Mouse (Mus musculus) cortical plate, adult 2 months (tissue): Measurements from ENCODE around the gene Oas1h. TPM values are rescaled to one million over a fixed set of nuclear protein-coding genes. Genes with fewer than 3 reads are reported as not detected.

ENCODE experiments used
- H3K27ac ChIP-seq: fragments of 200-500 bp; 2 replicates; pipeline ENCODE4 v1.5.1; 2012; ENCODE audit warnings: low read length, control low read depth, inconsistent platforms; ENCODE audit not compliant: insufficient read depth
- H3K4me1 ChIP-seq: fragments of 200-500 bp; 2 replicates; pipeline ENCODE4 v1.6.1; 2011; ENCODE audit warnings: low read length; ENCODE audit not compliant: control insufficient read depth, insufficient read depth
- H3K4me3 ChIP-seq: fragments of 200-500 bp; 2 replicates; pipeline ENCODE4 v1.5.1; 2011; ENCODE audit warnings: mild to moderate bottlenecking, low read length, control low read depth; ENCODE audit not compliant: insufficient read depth
- CTCF ChIP-seq: fragments of 200-500 bp; IDR thresholded peaks from 2 replicates; pipeline ENCODE4 v1.5.1; 2011; ENCODE audit warnings: mild to moderate bottlenecking, control low read depth, low read length; ENCODE audit not compliant: insufficient read depth; ENCODE audit errors: extremely low read depth
- POLR2A ChIP-seq: fragments of 200-500 bp; IDR thresholded peaks from 2 replicates; pipeline ENCODE4 v1.6.1; 2011; ENCODE audit warnings: mild to moderate bottlenecking, low read length, control low read depth; ENCODE audit not compliant: insufficient read depth; ENCODE audit errors: extremely low read depth
- polyA plus RNA-seq: library from polyadenylated mRNA; depleted of rRNA; stranded (reverse); fragments of >200 nt; gene quantifications from 2 replicates; pipeline ENCODE4 v1.2.3, GENCODE M21; 2012; rRNA removed

Gene Oas1h
- not detected in 2 replicates for polyA plus RNA-seq

- Histone ChIP-seq H3K27ac (no peak within 1 kb of the TSS), H3K4me3 (no peak within 1 kb of the TSS), H3K4me1 (no peaks in the 10 kb centered on the region)
- TF ChIP-seq CTCF: no peak
- no peak for TF ChIP-seq POLR2A
Measured at GRCm38 (mm10) chr5:120861121-120861520, at the start of gene Oas1h. Gene Oas1h (plus strand): TSS chr5:120861421.

GRCm38 (mm10) chr5:120811951-120812819 lies 49.0 kb upstream of the Oas1h start, which contains the start of gene Oas1c:
Gene Oas1c (minus strand): TSS chr5:120812514.
- TF ChIP-seq POLR2A: peak; percentile 54
- no peak for TF ChIP-seq CTCF
- H3K4me1 ChIP-seq: no peaks in the 10 kb centered on the region
- peak within 1 kb of the TSS; percentile 27 for H3K4me3 ChIP-seq
- H3K27ac ChIP-seq: no peak within 1 kb of the TSS

GRCm38 (mm10) chr5:120813023-120813422 lies 48.2 kb upstream of the Oas1h start:
- no peak overlapping the region; the same call in 1 of the 2 replicates for H3K4me3 ChIP-seq
- no peaks in the 10 kb centered on the region for H3K4me1 ChIP-seq
- H3K27ac ChIP-seq: no peak overlapping the region
- TF ChIP-seq CTCF (no peak), POLR2A (no peak)

- Histone ChIP-seq H3K4me3 (no peak overlapping the region), H3K4me1 (no peaks in the 10 kb centered on the region), H3K27ac (no peak overlapping the region)
- no peak for TF ChIP-seq POLR2A
- peak; percentile 30; the same call in 1 of the 2 replicates for TF ChIP-seq CTCF
Measured at GRCm38 (mm10) chr5:120815949-120816348, 45.3 kb upstream of the Oas1h start.

- Histone ChIP-seq H3K4me1 (no peaks in the 10 kb centered on the region), H3K4me3 (no peak overlapping the region), H3K27ac (no peak overlapping the region)
- TF ChIP-seq POLR2A (no peak), CTCF (no peak)
Measured at GRCm38 (mm10) chr5:120818999-120819398, 42.2 kb upstream of the Oas1h start.

GRCm38 (mm10) chr5:120831031-120831430 lies 30.2 kb upstream of the Oas1h start:
- TF ChIP-seq CTCF (no peak), POLR2A (no peak)
- Histone ChIP-seq H3K4me3 (no peak overlapping the region), H3K4me1 (no peaks in the 10 kb centered on the region), H3K27ac (no peak overlapping the region)

GRCm38 (mm10) chr5:120833335-120834280 lies 27.6 kb upstream of the Oas1h start:
- no peak overlapping the region for H3K27ac ChIP-seq
- H3K4me3 ChIP-seq: no peak overlapping the region
- no peak for TF ChIP-seq CTCF
- no peak for TF ChIP-seq POLR2A
- no peaks in the 10 kb centered on the region for H3K4me1 ChIP-seq

- Histone ChIP-seq H3K4me1 (no peaks in the 10 kb centered on the region), H3K27ac (no peak overlapping the region), H3K4me3 (no peak overlapping the region)
- TF ChIP-seq POLR2A: no peak
- peak; percentile 62 for TF ChIP-seq CTCF
Measured at GRCm38 (mm10) chr5:120836731-120837585, 24.3 kb upstream of the Oas1h start.

GRCm38 (mm10) chr5:120844713-120845112 lies 16.5 kb upstream of the Oas1h start:
- TF ChIP-seq POLR2A: no peak
- no peak for TF ChIP-seq CTCF
- Histone ChIP-seq H3K27ac (no peak overlapping the region), H3K4me3 (no peak overlapping the region), H3K4me1 (no peaks in the 10 kb centered on the region)
